9 mouse cellular contexts compared by ENCODE assay signal in genomic region chr7:19802995-19803394, GRCm38 (mm10). TPM values are rescaled to one million over a fixed set of nuclear protein-coding genes. Genes with fewer than 3 reads are reported as not detected.
DNase-seq lines count a peak whose midpoint lies in the region; ATAC-seq and TF ChIP-seq lines count a peak whose summit lies in the region.
"Had no signal": no experiment of that assay in that cellular context is flagged by ENCODE, and none has a peak within 500 bp of the region (broad histone marks: within the 10 kb centered on the region; RNA-seq: fewer than 3 reads in every experiment).

No protein-coding gene starts in this region.

- 21% methylated on average over 7 of the region's 7 CpGs for WGBS in intestine, postnatal 0 days
- 21% methylated on average over 7 of the region's 7 CpGs for WGBS in intestine, embryonic 16.5 days
- 20% methylated on average over 7 of the region's 7 CpGs for WGBS in hindbrain, embryonic 14.5 days
- WGBS in limb, embryonic 14.5 days, result 20% methylated on average over 7 of the region's 7 CpGs
- WGBS in neural tube, embryonic 11.5 days, result 28% methylated on average over 5 of the region's 7 CpGs

- DNase-seq in MN1 (ENCODE audit: low spot score), result peak; percentile 26
- DNase-seq in embryo, embryonic 10 days (ENCODE audit: low spot score), result peak; percentile 77
- DNase-seq in hindbrain, embryonic 14.5 days (ENCODE audit: low spot score), result peak; percentile 84
- peak; percentile 63 for DNase-seq in limb, embryonic 14.5 days (ENCODE audit: low spot score)
- DNase-seq in neural tube, embryonic 11.5 days (ENCODE audit: low spot score), result peak; percentile 70
- peak; percentile 71 to 78 for DNase-seq in thymus, postnatal 36 days

- no peak overlapping the region for H3K4me3 ChIP-seq in intestine, postnatal 0 days (ENCODE audit: low read depth, low read length)
- no peak overlapping the region for H3K4me3 ChIP-seq in intestine, embryonic 16.5 days (ENCODE audit: low read length)
- no peak overlapping the region for H3K4me3 ChIP-seq in hindbrain, embryonic 14.5 days (replicated peaks; ENCODE audit: low read length)
- no peak overlapping the region for H3K4me3 ChIP-seq in limb, embryonic 14.5 days (replicated peaks; ENCODE audit: low read length)
- no peak overlapping the region for H3K4me3 ChIP-seq in neural tube, embryonic 11.5 days (ENCODE audit: low read depth, low read length)
- H3K4me3 ChIP-seq: embryonic facial prominence, embryonic 13.5 days had no signal

- H3K4me2 ChIP-seq in intestine, postnatal 0 days (replicated peaks; ENCODE audit: low read depth), result no peak overlapping the region
- H3K4me2 ChIP-seq in intestine, embryonic 16.5 days (ENCODE audit: low read depth, low read length), result no peak overlapping the region
- H3K4me2 ChIP-seq in hindbrain, embryonic 14.5 days (replicated peaks), result no peak overlapping the region
- H3K4me2 ChIP-seq in limb, embryonic 14.5 days (replicated peaks; ENCODE audit: low read depth, low read length, severe bottlenecking), result no peak overlapping the region
- H3K4me2 ChIP-seq in neural tube, embryonic 11.5 days (ENCODE audit: low read depth), result no peak overlapping the region
- H3K4me2 ChIP-seq: embryonic facial prominence, embryonic 13.5 days had no signal

- no peak overlapping the region for H3K9ac ChIP-seq in intestine, postnatal 0 days (ENCODE audit: low read depth, low read length)
- H3K9ac ChIP-seq in intestine, embryonic 16.5 days (ENCODE audit: low read depth, low read length), result no peak overlapping the region
- H3K9ac ChIP-seq in hindbrain, embryonic 14.5 days, result no peak overlapping the region
- H3K9ac ChIP-seq in limb, embryonic 14.5 days (ENCODE audit: low read depth, low read length, severe bottlenecking), result no peak overlapping the region
- no peak overlapping the region for H3K9ac ChIP-seq in neural tube, embryonic 11.5 days (ENCODE audit: low read length)
- H3K9ac ChIP-seq: embryonic facial prominence, embryonic 13.5 days had no signal

- H3K9me3 ChIP-seq in intestine, postnatal 0 days (ENCODE audit: control insufficient read depth), result 0 out of 2 replicates have a peak, but pooled peaks cover 3% of the 10 kb centered on the region
- H3K9me3 ChIP-seq in intestine, embryonic 16.5 days (ENCODE audit: control insufficient read depth, low read length), result 0 out of 2 replicates have a peak, but pooled peaks cover 3% of the 10 kb centered on the region
- no peaks in the 10 kb centered on the region for H3K9me3 ChIP-seq in hindbrain, embryonic 14.5 days (ENCODE audit: control insufficient read depth, low read length)
- no peaks in the 10 kb centered on the region for H3K9me3 ChIP-seq in limb, embryonic 14.5 days (ENCODE audit: control insufficient read depth, low read length)
- no peaks in the 10 kb centered on the region for H3K9me3 ChIP-seq in neural tube, embryonic 11.5 days (ENCODE audit: control insufficient read depth, low read length)
- H3K9me3 ChIP-seq: embryonic facial prominence, embryonic 13.5 days had no signal

- no peaks in the 10 kb centered on the region for H3K4me1 ChIP-seq in intestine, postnatal 0 days (replicated peaks; ENCODE audit: control insufficient read depth, insufficient read depth, low read length)
- no peaks in the 10 kb centered on the region for H3K4me1 ChIP-seq in intestine, embryonic 16.5 days (ENCODE audit: control insufficient read depth, insufficient read depth, low read length)
- H3K4me1 ChIP-seq in hindbrain, embryonic 14.5 days (replicated peaks; ENCODE audit: control insufficient read depth, insufficient read depth, low read length), result no peaks in the 10 kb centered on the region
- no peaks in the 10 kb centered on the region for H3K4me1 ChIP-seq in limb, embryonic 14.5 days (ENCODE audit: control insufficient read depth, insufficient read depth, low read length)
- H3K4me1 ChIP-seq in neural tube, embryonic 11.5 days (ENCODE audit: control insufficient read depth, insufficient read depth, low read length), result no peaks in the 10 kb centered on the region
- H3K4me1 ChIP-seq: embryonic facial prominence, embryonic 13.5 days had no signal

- H3K27ac ChIP-seq in intestine, postnatal 0 days (ENCODE audit: low read depth, low read length), result no peak overlapping the region
- no peak overlapping the region for H3K27ac ChIP-seq in intestine, embryonic 16.5 days (ENCODE audit: low read length)
- H3K27ac ChIP-seq in hindbrain, embryonic 14.5 days, result no peak overlapping the region
- no peak overlapping the region for H3K27ac ChIP-seq in limb, embryonic 14.5 days (replicated peaks; ENCODE audit: low read depth, low read length)
- H3K27ac ChIP-seq in neural tube, embryonic 11.5 days (ENCODE audit: low read depth, low read length), result no peak overlapping the region
- H3K27ac ChIP-seq: embryonic facial prominence, embryonic 13.5 days had no signal

- no peaks in the 10 kb centered on the region for H3K27me3 ChIP-seq in intestine, postnatal 0 days (replicated peaks; ENCODE audit: control insufficient read depth, insufficient read depth, low read length)
- H3K27me3 ChIP-seq in intestine, embryonic 16.5 days (replicated peaks; ENCODE audit: control insufficient read depth, insufficient read depth, low read length), result no peaks in the 10 kb centered on the region
- no peaks in the 10 kb centered on the region for H3K27me3 ChIP-seq in hindbrain, embryonic 14.5 days (ENCODE audit: control insufficient read depth, insufficient read depth, low read length)
- H3K27me3 ChIP-seq in limb, embryonic 14.5 days (ENCODE audit: control insufficient read depth, insufficient read depth, low read length), result no peaks in the 10 kb centered on the region
- H3K27me3 ChIP-seq in neural tube, embryonic 11.5 days (ENCODE audit: control insufficient read depth, insufficient read depth, low read length), result no peaks in the 10 kb centered on the region
- H3K27me3 ChIP-seq: embryonic facial prominence, embryonic 13.5 days had no signal

- TF ChIP-seq CTCF in intestine, postnatal 0 days (IDR thresholded peaks at IDR 0.05; ENCODE audit: low read depth), result peak; percentile 93

- H3K36me3 ChIP-seq in intestine, postnatal 0 days (ENCODE audit: control insufficient read depth, insufficient read depth), result no peaks in the 10 kb centered on the region
- H3K36me3 ChIP-seq in intestine, embryonic 16.5 days (ENCODE audit: control insufficient read depth, insufficient read depth, low read length), result 0 out of 2 replicates have a peak, but pooled peaks cover 3% of the 10 kb centered on the region
- H3K36me3 ChIP-seq in hindbrain, embryonic 14.5 days (replicated peaks; ENCODE audit: control insufficient read depth, insufficient read depth), result no peaks in the 10 kb centered on the region
- no peaks in the 10 kb centered on the region for H3K36me3 ChIP-seq in limb, embryonic 14.5 days (ENCODE audit: control insufficient read depth, insufficient read depth, low read length)
- no peaks in the 10 kb centered on the region for H3K36me3 ChIP-seq in neural tube, embryonic 11.5 days (ENCODE audit: control insufficient read depth, insufficient read depth, low read length)
- H3K36me3 ChIP-seq: embryonic facial prominence, embryonic 13.5 days had no signal

- peak; percentile 26; the same call in 1 of the 2 replicates for TF ChIP-seq POLR2A in limb, embryonic 14.5 days (IDR thresholded peaks at IDR 0.05; ENCODE audit: borderline replicate concordance, extremely low read depth, insufficient read depth, insufficient read length)

- no peak for ATAC-seq in intestine, postnatal 0 days
- no peak for ATAC-seq in intestine, embryonic 16.5 days
- peak; percentile 17; the same call in 1 of the 2 replicates for ATAC-seq in hindbrain, embryonic 14.5 days (ENCODE audit: low FRiP score)
- ATAC-seq in limb, embryonic 14.5 days (ENCODE audit: low FRiP score, low read depth), result no peak
- no peak for ATAC-seq in neural tube, embryonic 11.5 days (ENCODE audit: insufficient read depth, low FRiP score, low TSS enrichment)

RNA-seq across cellular contexts. Expression of gene Cblc, which starts 6.4 kb away (rescaled TPM):
- polyA plus RNA-seq in intestine, postnatal 0 days (2015; fragmentation: Nextera tagmentation; extraction: Ambion mirVana), result 54.8 and 56.5 TPM in 2 replicates
- 32.6 and 42.1 TPM in 2 replicates for polyA plus RNA-seq in intestine, embryonic 16.5 days (2015; fragmentation: Nextera tagmentation; extraction: Ambion mirVana)
- not detected in 2 replicates for polyA plus RNA-seq in hindbrain, embryonic 14.5 days (2014; fragmentation: Nextera tagmentation; extraction: Ambion mirVana)
- polyA plus RNA-seq in limb, embryonic 14.5 days (2012; rRNA removed), result 5.2 and 5.9 TPM in 2 replicates
- 7.5 and 8.6 TPM in 2 replicates for polyA plus RNA-seq in limb, embryonic 14.5 days (2014; fragmentation: Nextera tagmentation; extraction: Ambion mirVana)
- 0.45 and 0.53 TPM in 2 replicates for polyA plus RNA-seq in neural tube, embryonic 11.5 days (2014; fragmentation: Nextera tagmentation; extraction: Ambion mirVana)

RNA-seq across cellular contexts. Expression of gene Bcl3, which starts 19.6 kb away (rescaled TPM):
- 19.0 and 23.7 TPM in 2 replicates for polyA plus RNA-seq in intestine, postnatal 0 days (2015; fragmentation: Nextera tagmentation; extraction: Ambion mirVana)
- polyA plus RNA-seq in intestine, embryonic 16.5 days (2015; fragmentation: Nextera tagmentation; extraction: Ambion mirVana), result 15.5 and 15.6 TPM in 2 replicates
- 0.58 and 0.97 TPM in 2 replicates for polyA plus RNA-seq in hindbrain, embryonic 14.5 days (2014; fragmentation: Nextera tagmentation; extraction: Ambion mirVana)
- 5.5 and 7.6 TPM in 2 replicates for polyA plus RNA-seq in limb, embryonic 14.5 days (2012; rRNA removed)
- polyA plus RNA-seq in limb, embryonic 14.5 days (2014; fragmentation: Nextera tagmentation; extraction: Ambion mirVana), result 3.1 and 4.7 TPM in 2 replicates
- polyA plus RNA-seq in neural tube, embryonic 11.5 days (2014; fragmentation: Nextera tagmentation; extraction: Ambion mirVana), result 1.2 and 1.3 TPM in 2 replicates

RNA-seq across cellular contexts. Expression of gene Bcam, which starts 32.2 kb away (rescaled TPM):
- polyA plus RNA-seq in intestine, postnatal 0 days (2015; fragmentation: Nextera tagmentation; extraction: Ambion mirVana), result 36.2 and 38.0 TPM in 2 replicates
- polyA plus RNA-seq in intestine, embryonic 16.5 days (2015; fragmentation: Nextera tagmentation; extraction: Ambion mirVana), result 58.7 and 62.7 TPM in 2 replicates
- polyA plus RNA-seq in hindbrain, embryonic 14.5 days (2014; fragmentation: Nextera tagmentation; extraction: Ambion mirVana), result 17.5 and 18.8 TPM in 2 replicates
- polyA plus RNA-seq in limb, embryonic 14.5 days (2012; rRNA removed), result 94.3 and 108 TPM in 2 replicates
- 114 and 116 TPM in 2 replicates for polyA plus RNA-seq in limb, embryonic 14.5 days (2014; fragmentation: Nextera tagmentation; extraction: Ambion mirVana)
- polyA plus RNA-seq in neural tube, embryonic 11.5 days (2014; fragmentation: Nextera tagmentation; extraction: Ambion mirVana), result 21.1 and 21.7 TPM in 2 replicates

RNA-seq across cellular contexts. Expression of gene Gm19345, which starts 48.8 kb away (rescaled TPM):
- 0.16 and 0.39 TPM in 2 replicates for polyA plus RNA-seq in intestine, postnatal 0 days (2015; fragmentation: Nextera tagmentation; extraction: Ambion mirVana)
- 0.13 and 0.27 TPM in 2 replicates for polyA plus RNA-seq in intestine, embryonic 16.5 days (2015; fragmentation: Nextera tagmentation; extraction: Ambion mirVana)
- polyA plus RNA-seq in hindbrain, embryonic 14.5 days (2014; fragmentation: Nextera tagmentation; extraction: Ambion mirVana), result 13.0 and 13.9 TPM in 2 replicates
- 0.12 and 0.13 TPM in 2 replicates for polyA plus RNA-seq in limb, embryonic 14.5 days (2012; rRNA removed)
- not detected in 2 replicates for polyA plus RNA-seq in limb, embryonic 14.5 days (2014; fragmentation: Nextera tagmentation; extraction: Ambion mirVana)
- 0.24 and 0.29 TPM in 2 replicates for polyA plus RNA-seq in neural tube, embryonic 11.5 days (2014; fragmentation: Nextera tagmentation; extraction: Ambion mirVana)

RNA-seq across cellular contexts. Expression of gene Nectin2, which starts 52.7 kb away (rescaled TPM):
- polyA plus RNA-seq in intestine, postnatal 0 days (2015; fragmentation: Nextera tagmentation; extraction: Ambion mirVana), result 93.1 and 94.7 TPM in 2 replicates
- 143 and 149 TPM in 2 replicates for polyA plus RNA-seq in intestine, embryonic 16.5 days (2015; fragmentation: Nextera tagmentation; extraction: Ambion mirVana)
- polyA plus RNA-seq in hindbrain, embryonic 14.5 days (2014; fragmentation: Nextera tagmentation; extraction: Ambion mirVana), result 46.7 and 49.5 TPM in 2 replicates
- polyA plus RNA-seq in limb, embryonic 14.5 days (2012; rRNA removed), result 58.9 and 72.1 TPM in 2 replicates
- 71.3 and 80.8 TPM in 2 replicates for polyA plus RNA-seq in limb, embryonic 14.5 days (2014; fragmentation: Nextera tagmentation; extraction: Ambion mirVana)
- polyA plus RNA-seq in neural tube, embryonic 11.5 days (2014; fragmentation: Nextera tagmentation; extraction: Ambion mirVana), result 70.0 and 76.5 TPM in 2 replicates

Comparison
In these comparisons a context has a peak if more than half of its experiments do, and no peak if none do; other contexts are left out.
1. DNase-seq: peak in every context shown above with its lines; median percentile 84 in hindbrain, embryonic 14.5 days; 77 in embryo, embryonic 10 days; 74 in thymus, postnatal 36 days; 70 in neural tube, embryonic 11.5 days; 63 in limb, embryonic 14.5 days; 26 in MN1.